Mouse (Mus musculus) gastrocnemius, adult 18-20 months (tissue): ENCODE measurements around the gene Dpf2. TPM values are rescaled to one million over a fixed set of nuclear protein-coding genes. Genes with fewer than 3 reads are reported as not detected.

ENCODE experiments used
- DNase-seq: peaks from one replicate; pipeline ENCODE4 v3.0.0; 2021; ENCODE audit warnings: low spot score
- total RNA-seq, 2 experiments: library from RNA; stranded (reverse); gene quantifications; 2 replicates each; pipeline ENCODE4 v1.2.3; 2021

The Dpf2 gene
- total RNA-seq, 2 experiments from 2014 or later, result 76.3 to 85.1 TPM

GRCm38 (mm10) chr19:5937095-5937835 is 24.5 kb upstream of the Dpf2 start:
- no peak for DNase-seq

- no peak for DNase-seq
These were observed 22.9 kb upstream of the Dpf2 start for GRCm38 (mm10) chr19:5935691-5936090.

GRCm38 (mm10) chr19:5935266-5935665 is 22.5 kb upstream of the Dpf2 start:
- peak; percentile 54 for DNase-seq

GRCm38 (mm10) chr19:5929634-5930596 is 17.1 kb upstream of the Dpf2 start:
- DNase-seq, result no peak

- DNase-seq, result no peak
These were observed 15.7 kb upstream of the Dpf2 start for GRCm38 (mm10) chr19:5928546-5928945.

GRCm38 (mm10) chr19:5928104-5928503 is 15.3 kb upstream of the Dpf2 start:
- DNase-seq, result no peak

GRCm38 (mm10) chr19:5927532-5927931 is 14.7 kb upstream of the Dpf2 start:
- DNase-seq, result no peak

GRCm38 (mm10) chr19:5927026-5927425 is 14.2 kb upstream of the Dpf2 start:
- DNase-seq, result no peak

GRCm38 (mm10) chr19:5925311-5925855 is 12.6 kb upstream of the Dpf2 start:
- DNase-seq, result no peak

- DNase-seq, result peak; percentile 97
These were observed 11.9 kb upstream of the Dpf2 start, which contains the start of gene Cdc42ep2 for GRCm38 (mm10) chr19:5924713-5925093. TSS of gene Cdc42ep2 (minus strand) at chr19:5924816.

GRCm38 (mm10) chr19:5923990-5924712 is 11.3 kb upstream of the Dpf2 start:
- peak; percentile 93 for DNase-seq

GRCm38 (mm10) chr19:5922963-5923362 is 10.2 kb upstream of the Dpf2 start:
- no peak for DNase-seq

GRCm38 (mm10) chr19:5922119-5922942 is 9.5 kb upstream of the Dpf2 start:
- peak; percentile 68 for DNase-seq

GRCm38 (mm10) chr19:5921715-5922114 is 8.9 kb upstream of the Dpf2 start:
- no peak for DNase-seq

GRCm38 (mm10) chr19:5912103-5913006 is 455 bp downstream of the Dpf2 start:
- DNase-seq, result peak; percentile 98

- DNase-seq, result no peak
These were observed 1.2 kb downstream of the Dpf2 start for GRCm38 (mm10) chr19:5911430-5912102.

GRCm38 (mm10) chr19:5910221-5910620 is 2.6 kb downstream of the Dpf2 start:
- DNase-seq, result no peak

- no peak for DNase-seq
These were observed 5.5 kb downstream of the Dpf2 start for GRCm38 (mm10) chr19:5907275-5907674.
